Comparison of ENCODE assay signal across 7 mouse cellular contexts in the genomic region with DNA sequence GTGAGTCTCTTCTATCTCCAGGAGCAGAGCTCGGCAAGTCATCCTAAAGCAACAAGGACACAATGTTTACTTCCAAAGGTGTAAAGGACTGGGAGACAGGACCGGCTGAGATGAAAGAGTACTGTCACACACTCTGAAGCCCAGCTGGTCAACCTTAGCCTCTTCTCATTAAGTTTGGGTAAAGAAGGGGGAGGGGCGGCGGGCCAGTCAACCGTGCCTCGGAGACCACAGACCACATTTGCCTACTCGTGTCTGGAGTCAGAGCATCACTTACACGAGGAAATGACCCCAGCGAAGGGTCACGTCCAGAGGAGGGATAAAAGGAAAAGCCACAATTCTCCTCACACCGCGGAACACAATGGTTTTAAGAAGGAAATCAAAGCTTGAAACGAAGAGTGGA. TPM values are rescaled to one million over a fixed set of nuclear protein-coding genes. Genes with fewer than 3 reads are reported as not detected.
DNase-seq lines count a peak whose midpoint lies in the region; ATAC-seq and TF ChIP-seq lines count a peak whose summit lies in the region.

No protein-coding gene starts in this region.

- 0 out of 2 replicates have a peak, but pooled peaks have one; percentile 4 for ATAC-seq in forebrain, embryonic 11.5 days (replicated peaks; ENCODE audit: low FRiP score)
- ATAC-seq in liver, embryonic 12.5 days: no peak

- peak in 1 of 2 experiments; percentile 37 for DNase-seq in spleen, adult 2 months (ENCODE audit: low read depth in 1 of 2, low spot score in 2 of 2)
- no peak for DNase-seq in spleen, postnatal 4 days (ENCODE audit: low spot score in 2 of 2)
- peak; percentile 65 for DNase-seq in forebrain, embryonic 11.5 days (ENCODE audit: low spot score)
- DNase-seq in adrenal gland, adult 8-10 months: no peak
- no peak for DNase-seq in cerebellum, postnatal 14 days

- H3K36me3 ChIP-seq in spleen, adult 2 months (ENCODE audit: control insufficient read depth, insufficient read depth, low read length): no peaks in the 10 kb centered on the region; the same call in 1 of the 2 replicates
- no peaks in the 10 kb centered on the region for H3K36me3 ChIP-seq in forebrain, embryonic 11.5 days (ENCODE audit: control insufficient read depth, insufficient read depth, low read length)
- H3K36me3 ChIP-seq in liver, embryonic 12.5 days: peaks cover 6% of the 10 kb centered on the region; the same call in 1 of the 2 replicates
- no peaks in the 10 kb centered on the region for H3K36me3 ChIP-seq in small intestine, adult 2 months (ENCODE audit: control insufficient read depth, insufficient read depth, low read length)

- no peak for TF ChIP-seq POLR2A in spleen, adult 2 months (IDR thresholded peaks at IDR 0.05; ENCODE audit: low read depth, low read length)
- TF ChIP-seq POLR2A in small intestine, adult 2 months (IDR thresholded peaks at IDR 0.05; ENCODE audit: low read depth, low read length): no peak

- peaks cover 8% of the 10 kb centered on the region; the same call in 1 of the 2 replicates for H3K4me1 ChIP-seq in spleen, adult 2 months (ENCODE audit: control insufficient read depth, insufficient read depth, insufficient read length)
- peaks cover 6% of the 10 kb centered on the region for H3K4me1 ChIP-seq in forebrain, embryonic 11.5 days (replicated peaks; ENCODE audit: control insufficient read depth, insufficient read depth, low read length)
- peaks cover 62% of the 10 kb centered on the region for H3K4me1 ChIP-seq in liver, embryonic 12.5 days
- H3K4me1 ChIP-seq in small intestine, adult 2 months (ENCODE audit: control insufficient read depth, insufficient read depth, insufficient read length, low read length): peaks cover 11% of the 10 kb centered on the region

- WGBS in spleen, adult 2 months: 5% methylated on average over 13 of the region's 13 CpGs
- WGBS in forebrain, embryonic 11.5 days: 0% methylated on average over 13 of the region's 13 CpGs
- WGBS in liver, embryonic 12.5 days (ENCODE audit: insufficient replicate concordance): 5% methylated on average over 13 of the region's 13 CpGs
- 6% methylated on average over 13 of the region's 13 CpGs for WGBS in small intestine, adult 2 months

- no peak for TF ChIP-seq CTCF in spleen, adult 2 months (IDR thresholded peaks at IDR 0.05; ENCODE audit: extremely low read depth, insufficient read depth, insufficient read length, insufficient replicate concordance)
- no peak for TF ChIP-seq CTCF in small intestine, adult 2 months (IDR thresholded peaks at IDR 0.05; ENCODE audit: extremely low read depth, insufficient read length, insufficient replicate concordance, low read depth, low read length)

- H3K27ac ChIP-seq in spleen, adult 2 months (ENCODE audit: insufficient read depth, low read length): peak overlapping the region; percentile 83; the same call in 1 of the 2 replicates
- H3K27ac ChIP-seq in forebrain, embryonic 11.5 days (ENCODE audit: low read depth, low read length): no peak overlapping the region; the same call in 1 of the 2 replicates
- H3K27ac ChIP-seq in liver, embryonic 12.5 days: no peak overlapping the region
- 0 out of 2 replicates have a peak overlapping the region, but pooled peaks have one; percentile 33 for H3K27ac ChIP-seq in small intestine, adult 2 months (ENCODE audit: insufficient read depth, low read depth, low read length)

- no peaks in the 10 kb centered on the region for H3K9me3 ChIP-seq in forebrain, embryonic 11.5 days (ENCODE audit: control insufficient read depth, low read length)
- H3K9me3 ChIP-seq in liver, embryonic 12.5 days (replicated peaks): 0 out of 2 replicates have a peak, but pooled peaks cover 3% of the 10 kb centered on the region

- H3K4me2 ChIP-seq in forebrain, embryonic 11.5 days (ENCODE audit: low read depth, low read length, severe bottlenecking): peak overlapping the region; percentile 91
- peak overlapping the region; percentile 96 for H3K4me2 ChIP-seq in liver, embryonic 12.5 days

- H3K9ac ChIP-seq in forebrain, embryonic 11.5 days (ENCODE audit: low read length): peak overlapping the region; percentile 89
- peak overlapping the region; percentile 86 for H3K9ac ChIP-seq in liver, embryonic 12.5 days

- H3K27me3 ChIP-seq in spleen, adult 2 months (ENCODE audit: control insufficient read depth, insufficient read depth, low read length): peaks cover 1% of the 10 kb centered on the region; the same call in 1 of the 2 replicates
- no peaks in the 10 kb centered on the region for H3K27me3 ChIP-seq in forebrain, embryonic 11.5 days (ENCODE audit: control insufficient read depth, insufficient read depth, low read length)
- peaks cover 38% of the 10 kb centered on the region for H3K27me3 ChIP-seq in liver, embryonic 12.5 days (replicated peaks)
- H3K27me3 ChIP-seq in small intestine, adult 2 months (ENCODE audit: control insufficient read depth, insufficient read depth, low read length): peaks cover 16% of the 10 kb centered on the region; the same call in 1 of the 2 replicates

- H3K4me3 ChIP-seq in spleen, adult 2 months (ENCODE audit: extremely low read depth, insufficient read depth, insufficient read length): peak overlapping the region; percentile 94
- H3K4me3 ChIP-seq in forebrain, embryonic 11.5 days (ENCODE audit: low read depth, low read length): peak overlapping the region; percentile 74
- H3K4me3 ChIP-seq in liver, embryonic 12.5 days: peak overlapping the region; percentile 71
- H3K4me3 ChIP-seq in small intestine, adult 2 months (ENCODE audit: low read depth, low read length): peak overlapping the region; percentile 99

RNA-seq across cellular contexts. Expression of a gene that starts 1.0 kb away (rescaled TPM):
- polyA plus RNA-seq in spleen, adult 2 months (2012; rRNA removed): 12.1 and 13.1 TPM in 2 replicates
- 5.2 and 5.4 TPM in 2 replicates for polyA plus RNA-seq in forebrain, embryonic 11.5 days (2014; fragmentation: Nextera tagmentation; extraction: Ambion mirVana)
- polyA plus RNA-seq in liver, embryonic 12.5 days (2016; fragmentation: Nextera tagmentation; extraction: Ambion mirVana): 1.1 and 1.6 TPM in 2 replicates
- polyA plus RNA-seq in small intestine, adult 2 months (2012; rRNA removed): 6.2 and 6.3 TPM in 2 replicates
- 10 to 100 TPM; 26.9 to 54.9 (median 36.4) TPM for total RNA-seq in adrenal gland, adult 8-10 months (2022)

Comparison
In these comparisons a context has a peak if more than half of its experiments do, and no peak if none do; other contexts are left out.
1. H3K27ac ChIP-seq: peak in spleen, adult 2 months (single experiment) and small intestine, adult 2 months (single experiment); none in forebrain, embryonic 11.5 days (single experiment) and liver, embryonic 12.5 days (single experiment).
2. Peak in every context shown above with its lines, with median percentiles within 50 percentile points of each other: H3K4me3 ChIP-seq.